Mouse (Mus musculus) hindbrain, embryonic 16.5 days (tissue): ENCODE measurements at regions not wholly inside any gene's neighbourhood (a gene's known extent, or its start where the extent isn't known, plus 50 kb on each side); places are given as distances from the start of the nearest gene placed in this dataset.

Experiments
- ATAC-seq: fragments of 200-750 bp; cut with Nextera tagmentation; 2 replicates; pipeline ENCODE4 v1.8.0; 2017; ENCODE audit warnings: moderate TSS enrichment, moderate library complexity
- H3K27ac ChIP-seq: fragments of 300-500 bp; sonication (generic); 2 replicates; pipeline ENCODE4 v1.5.1; 2014; ENCODE audit warnings: low read depth, mild to moderate bottlenecking, control low read depth, low read length, moderate library complexity
- H3K27me3 ChIP-seq: fragments of 300-500 bp; sonication (generic); replicated peaks from 2 replicates; pipeline ENCODE4 v1.6.1; 2014; ENCODE audit warnings: low read length; ENCODE audit not compliant: control insufficient read depth, insufficient read depth
- H3K36me3 ChIP-seq: fragments of 300-500 bp; sonication (generic); 2 replicates; pipeline ENCODE4 v1.6.1; 2014; ENCODE audit warnings: mild to moderate bottlenecking, low read length, moderate library complexity, mixed read lengths; ENCODE audit not compliant: control insufficient read depth, insufficient read depth
- H3K4me1 ChIP-seq: fragments of 300-500 bp; sonication (generic); 2 replicates; pipeline ENCODE4 v1.6.1; 2014; ENCODE audit warnings: low read depth, low read length; ENCODE audit not compliant: control insufficient read depth, insufficient read depth
- H3K4me2 ChIP-seq: fragments of 300-500 bp; sonication (generic); 2 replicates; pipeline ENCODE4 v1.6.1; 2014; ENCODE audit warnings: mild to moderate bottlenecking, low read length, control low read depth, moderate library complexity
- H3K4me3 ChIP-seq: fragments of 300-500 bp; sonication (generic); 2 replicates; pipeline ENCODE4 v1.5.1; 2014; ENCODE audit warnings: mild to moderate bottlenecking, low read length, control low read depth, moderate library complexity
- H3K9ac ChIP-seq: fragments of 300-500 bp; sonication (generic); 2 replicates; pipeline ENCODE4 v1.6.1; 2014; ENCODE audit warnings: low read depth, mild to moderate bottlenecking, control low read depth, low read length, moderate library complexity
- H3K9me3 ChIP-seq: fragments of 300-500 bp; sonication (generic); 2 replicates; pipeline ENCODE4 v1.6.1; 2014; ENCODE audit warnings: mild to moderate bottlenecking, low read length, moderate library complexity; ENCODE audit not compliant: control insufficient read depth
- WGBS: fragments of 180-500 bp; shearing (Covaris S2); extraction: QIAGEN DNeasy Blood & Tissue Kit; methylation state at CpG from one replicate; pipeline ENCODE4 v1.1.7; 2014; 5-methylcytosine and 5-hydroxymethylcytosine counted together

- Histone ChIP-seq H3K9me3 (no peaks in the 10 kb centered on the region), H3K4me1 (no peaks in the 10 kb centered on the region), H3K4me2 (no peak overlapping the region), H3K9ac (no peak overlapping the region), H3K4me3 (no peak overlapping the region), H3K27ac (no peak overlapping the region), H3K27me3 (no peaks in the 10 kb centered on the region; the same call in 1 of the 2 replicates), H3K36me3 (no peaks in the 10 kb centered on the region)
- no peak for ATAC-seq
- 88% methylated on average over 5 of the region's 5 CpGs for WGBS
Measured at GRCm38 (mm10) chrX:11209895-11210294, 89.2 kb upstream of the H2al1a start.

GRCm38 (mm10) chrX:11212811-11213210 lies 86.2 kb upstream of the H2al1a start:
- Histone ChIP-seq H3K4me3 (no peak overlapping the region), H3K36me3 (no peaks in the 10 kb centered on the region), H3K9ac (no peak overlapping the region), H3K4me1 (no peaks in the 10 kb centered on the region), H3K27me3 (no peaks in the 10 kb centered on the region; the same call in 1 of the 2 replicates), H3K4me2 (no peak overlapping the region), H3K27ac (no peak overlapping the region), H3K9me3 (no peaks in the 10 kb centered on the region)
- ATAC-seq: no peak
- WGBS: 78% methylated on average over 1 of the region's 1 CpGs

- H3K9ac ChIP-seq: no peak overlapping the region
- no peak overlapping the region for H3K4me2 ChIP-seq
- ATAC-seq: no peak
- H3K9me3 ChIP-seq: no peaks in the 10 kb centered on the region
- WGBS: 63% methylated on average over 3 of the region's 3 CpGs
- no peak overlapping the region for H3K27ac ChIP-seq
- no peak overlapping the region for H3K4me3 ChIP-seq
- no peaks in the 10 kb centered on the region for H3K36me3 ChIP-seq
- H3K4me1 ChIP-seq: no peaks in the 10 kb centered on the region
- H3K27me3 ChIP-seq: no peaks in the 10 kb centered on the region; the same call in 1 of the 2 replicates
Measured at GRCm38 (mm10) chrX:11213492-11213891, 85.6 kb upstream of the H2al1a start.

- WGBS: 70% methylated on average over 1 of the region's 1 CpGs
- H3K9me3 ChIP-seq: no peaks in the 10 kb centered on the region
- no peaks in the 10 kb centered on the region for H3K4me1 ChIP-seq
- H3K4me2 ChIP-seq: no peak overlapping the region
- H3K36me3 ChIP-seq: no peaks in the 10 kb centered on the region
- H3K27me3 ChIP-seq: no peaks in the 10 kb centered on the region; the same call in 1 of the 2 replicates
- H3K27ac ChIP-seq: no peak overlapping the region
- no peak overlapping the region for H3K4me3 ChIP-seq
- ATAC-seq: no peak
- H3K9ac ChIP-seq: no peak overlapping the region
Measured at GRCm38 (mm10) chrX:11239066-11239465, 60.0 kb upstream of the H2al1a start.

DNA sequence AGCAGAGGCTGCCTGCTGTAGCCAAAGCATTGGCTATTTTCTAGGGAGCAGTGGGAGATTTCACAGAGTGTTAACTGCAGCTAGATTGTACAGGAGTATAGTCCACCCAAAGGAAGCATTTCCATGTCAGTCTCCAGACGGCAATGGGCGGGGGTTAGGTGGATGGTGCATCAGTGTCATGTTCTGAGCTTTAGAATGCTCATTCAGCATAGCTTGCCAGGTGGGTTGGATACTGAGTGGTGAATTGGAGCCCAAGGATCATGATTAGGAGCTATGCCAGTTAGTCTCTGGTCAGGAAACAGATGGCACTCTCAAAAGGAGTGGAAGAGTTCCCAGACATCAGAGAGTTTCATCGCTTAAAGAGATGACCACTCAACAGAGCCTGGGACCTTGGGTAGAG lies 53.5 kb upstream of the H2al1a start:
- Histone ChIP-seq H3K27ac (no peak overlapping the region), H3K4me2 (no peak overlapping the region), H3K36me3 (no peaks in the 10 kb centered on the region), H3K27me3 (no peaks in the 10 kb centered on the region), H3K9ac (no peak overlapping the region), H3K4me3 (no peak overlapping the region), H3K9me3 (no peaks in the 10 kb centered on the region), H3K4me1 (0 out of 2 replicates have a peak, but pooled peaks cover 2% of the 10 kb centered on the region)
- 82% methylated on average over 3 of the region's 3 CpGs for WGBS
- no peak for ATAC-seq
